ENCODE assay signal across 9 mouse cellular contexts in the genomic region with DNA sequence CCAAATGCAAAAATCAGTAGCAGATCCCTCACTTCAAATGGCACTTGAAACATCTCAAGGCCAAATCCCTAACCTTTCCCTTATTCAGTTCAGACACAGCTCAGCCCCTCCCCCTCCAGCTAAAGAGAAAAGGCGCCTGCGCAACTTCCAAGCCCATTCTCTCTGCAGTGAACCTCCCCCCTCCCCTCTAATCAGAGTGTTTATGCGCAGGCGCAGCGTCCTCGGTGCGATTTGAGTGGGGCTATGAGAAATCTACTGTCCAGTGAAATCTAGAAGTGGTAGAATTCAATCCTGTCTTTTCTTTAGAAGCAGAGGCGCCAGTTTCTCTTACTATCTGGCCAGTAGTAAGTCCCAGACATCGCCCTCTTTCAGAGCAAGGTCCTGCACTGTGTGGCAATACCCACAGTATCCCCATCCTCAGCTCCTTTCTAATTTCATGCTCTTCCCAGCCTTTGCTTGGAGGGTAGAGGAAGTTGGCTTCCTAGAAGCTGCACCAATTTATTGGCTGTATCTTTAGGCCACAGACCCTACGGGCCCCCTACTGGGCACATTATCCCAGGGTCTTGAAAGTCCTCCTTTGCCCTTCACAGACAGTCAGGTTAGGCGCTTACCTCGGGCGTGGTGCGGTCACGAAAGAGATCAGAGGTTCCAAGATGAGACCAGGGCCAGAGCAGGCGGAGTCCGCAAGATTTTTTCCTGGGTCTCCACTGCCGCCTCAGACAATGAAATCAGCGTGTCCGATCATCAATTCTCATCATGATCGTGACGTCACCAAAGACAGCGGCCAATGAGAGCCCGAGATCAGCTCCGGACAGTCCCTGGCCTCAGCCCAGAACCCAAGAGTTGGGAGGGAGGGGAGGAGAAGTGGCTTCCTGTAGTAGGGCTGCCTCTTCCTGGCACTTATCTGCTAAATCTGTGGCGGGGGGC. TPM values are rescaled to one million over a fixed set of nuclear protein-coding genes. Genes with fewer than 3 reads are reported as not detected.
DNase-seq lines count a peak whose midpoint lies in the region; ATAC-seq and TF ChIP-seq lines count a peak whose summit lies in the region.
"Had no signal": no experiment of that assay in that cellular context is flagged by ENCODE, and none has a peak within 500 bp of the region (broad histone marks: within the 10 kb centered on the region; RNA-seq: fewer than 3 reads in every experiment).

Hdx (minus strand) TSS at position 724 of the 927 bp plus-strand sequence.

- H3K27me3 ChIP-seq in forebrain, embryonic 11.5 days (ENCODE audit: control insufficient read depth, insufficient read depth, low read length): no peaks in the 10 kb centered on the region
- H3K27me3 ChIP-seq in heart, embryonic 13.5 days (replicated peaks): no peaks in the 10 kb centered on the region
- H3K27me3 ChIP-seq in kidney, embryonic 16.5 days (ENCODE audit: insufficient read depth, low read length): no peaks in the 10 kb centered on the region
- H3K27me3 ChIP-seq in limb, embryonic 14.5 days (ENCODE audit: control insufficient read depth, insufficient read depth, low read length): no peaks in the 10 kb centered on the region
- no peaks in the 10 kb centered on the region for H3K27me3 ChIP-seq in midbrain, postnatal 0 days (ENCODE audit: insufficient read depth, low read length)

- WGBS in forebrain, embryonic 11.5 days: 16% methylated on average over 26 of the region's 26 CpGs
- whole genome bisulfite sequencing in heart, embryonic 13.5 days: 12% methylated on average over 26 of the region's 26 CpGs
- WGBS in kidney, embryonic 16.5 days: 17% methylated on average over 26 of the region's 26 CpGs
- WGBS in limb, embryonic 14.5 days: 25% methylated on average over 26 of the region's 26 CpGs
- WGBS in midbrain, postnatal 0 days: 16% methylated on average over 26 of the region's 26 CpGs

- no peaks in the 10 kb centered on the region for H3K9me3 ChIP-seq in forebrain, embryonic 11.5 days (ENCODE audit: control insufficient read depth, low read length)
- no peaks in the 10 kb centered on the region for H3K9me3 ChIP-seq in heart, embryonic 13.5 days
- no peaks in the 10 kb centered on the region for H3K9me3 ChIP-seq in kidney, embryonic 16.5 days (ENCODE audit: low read length)
- no peaks in the 10 kb centered on the region for H3K9me3 ChIP-seq in limb, embryonic 14.5 days (ENCODE audit: control insufficient read depth, low read length)
- no peaks in the 10 kb centered on the region for H3K9me3 ChIP-seq in midbrain, postnatal 0 days (ENCODE audit: low read length)
- H3K9me3 ChIP-seq: G1E had no signal

- H3K27ac ChIP-seq in forebrain, embryonic 11.5 days (ENCODE audit: low read depth, low read length): peak within 1 kb of the TSS; percentile 37; the same call in 1 of the 2 replicates
- H3K27ac ChIP-seq in heart, embryonic 13.5 days (replicated peaks): peak within 1 kb of the TSS; percentile 70
- peak within 1 kb of the TSS; percentile 61 for H3K27ac ChIP-seq in kidney, embryonic 16.5 days (ENCODE audit: low read length)
- H3K27ac ChIP-seq in limb, embryonic 14.5 days (replicated peaks; ENCODE audit: low read depth, low read length): peak within 1 kb of the TSS; percentile 38; the same call in 1 of the 2 replicates
- H3K27ac ChIP-seq in midbrain, postnatal 0 days (ENCODE audit: low read depth, low read length): peak within 1 kb of the TSS; percentile 76

- TF ChIP-seq POLR2A in limb, embryonic 14.5 days (IDR thresholded peaks at IDR 0.05; ENCODE audit: borderline replicate concordance, extremely low read depth, insufficient read depth, insufficient read length): no peak

- TF ChIP-seq CTCF in midbrain, postnatal 0 days (IDR thresholded peaks at IDR 0.05): peak; percentile 33; the same call in 1 of the 2 replicates

- peak within 1 kb of the TSS; percentile 60 for H3K9ac ChIP-seq in forebrain, embryonic 11.5 days (ENCODE audit: low read length)
- H3K9ac ChIP-seq in heart, embryonic 13.5 days: peak within 1 kb of the TSS; percentile 78
- peak within 1 kb of the TSS; percentile 64 for H3K9ac ChIP-seq in kidney, embryonic 16.5 days (replicated peaks; ENCODE audit: low read length)
- H3K9ac ChIP-seq in limb, embryonic 14.5 days (ENCODE audit: low read depth, low read length, severe bottlenecking): peak within 1 kb of the TSS; percentile 54
- H3K9ac ChIP-seq in midbrain, postnatal 0 days (replicated peaks; ENCODE audit: low read length, poor library complexity, severe bottlenecking): peak within 1 kb of the TSS; percentile 63

- H3K4me3 ChIP-seq in forebrain, embryonic 11.5 days (ENCODE audit: low read depth, low read length): peak within 1 kb of the TSS; percentile 42
- H3K4me3 ChIP-seq in heart, embryonic 13.5 days: peak within 1 kb of the TSS; percentile 61
- peak within 1 kb of the TSS; percentile 50 for H3K4me3 ChIP-seq in kidney, embryonic 16.5 days (ENCODE audit: low read length)
- peak within 1 kb of the TSS; percentile 39 for H3K4me3 ChIP-seq in limb, embryonic 14.5 days (replicated peaks; ENCODE audit: low read length)
- peak within 1 kb of the TSS; percentile 50 for H3K4me3 ChIP-seq in midbrain, postnatal 0 days (ENCODE audit: low read depth, low read length)

- no peaks in the 10 kb centered on the region for H3K4me1 ChIP-seq in forebrain, embryonic 11.5 days (replicated peaks; ENCODE audit: control insufficient read depth, insufficient read depth, low read length)
- no peaks in the 10 kb centered on the region for H3K4me1 ChIP-seq in heart, embryonic 13.5 days
- no peaks in the 10 kb centered on the region for H3K4me1 ChIP-seq in kidney, embryonic 16.5 days (ENCODE audit: insufficient read depth, low read length)
- H3K4me1 ChIP-seq in limb, embryonic 14.5 days (ENCODE audit: control insufficient read depth, insufficient read depth, low read length): no peaks in the 10 kb centered on the region
- H3K4me1 ChIP-seq in midbrain, postnatal 0 days (ENCODE audit: insufficient read depth, low read length): no peaks in the 10 kb centered on the region

- peak within 1 kb of the TSS; percentile 52 for H3K4me2 ChIP-seq in forebrain, embryonic 11.5 days (ENCODE audit: low read depth, low read length, severe bottlenecking)
- H3K4me2 ChIP-seq in heart, embryonic 13.5 days: peak within 1 kb of the TSS; percentile 70
- H3K4me2 ChIP-seq in kidney, embryonic 16.5 days (replicated peaks; ENCODE audit: low read depth, low read length): peak within 1 kb of the TSS; percentile 53
- peak within 1 kb of the TSS; percentile 48 for H3K4me2 ChIP-seq in limb, embryonic 14.5 days (replicated peaks; ENCODE audit: low read depth, low read length, severe bottlenecking)
- H3K4me2 ChIP-seq in midbrain, postnatal 0 days (ENCODE audit: low read depth, low read length, poor library complexity, severe bottlenecking): peak within 1 kb of the TSS; percentile 51

- peak; percentile 96 for ATAC-seq in forebrain, embryonic 11.5 days (replicated peaks; ENCODE audit: low FRiP score)
- peak; percentile 73 for ATAC-seq in heart, embryonic 13.5 days (ENCODE audit: extremely low read depth, insufficient number of reproducible peaks, low FRiP score, low TSS enrichment)
- peak; percentile 97 for ATAC-seq in kidney, embryonic 16.5 days (ENCODE audit: low FRiP score, low TSS enrichment)
- ATAC-seq in limb, embryonic 14.5 days (ENCODE audit: low FRiP score, low read depth): peak; percentile 89
- ATAC-seq in midbrain, postnatal 0 days (ENCODE audit: low FRiP score): peak; percentile 97

- DNase-seq in 3T3-L1 (ENCODE audit: low read depth, low spot score): peak; percentile 70
- peak; percentile 60 for DNase-seq in brain, embryonic 18.5 days (ENCODE audit: low read depth, low spot score)
- DNase-seq in forebrain, embryonic 11.5 days (ENCODE audit: low spot score): peak; percentile 82
- DNase-seq in limb, embryonic 14.5 days (ENCODE audit: low spot score): peak; percentile 84
- DNase-seq in midbrain, postnatal 0 days (ENCODE audit: low spot score): peak; percentile 89
- DNase-seq in testis, postnatal 10 days (ENCODE audit: low spot score): peak; percentile 67

- H3K36me3 ChIP-seq in forebrain, embryonic 11.5 days (ENCODE audit: control insufficient read depth, insufficient read depth, low read length): no peaks in the 10 kb centered on the region
- H3K36me3 ChIP-seq in heart, embryonic 13.5 days: no peaks in the 10 kb centered on the region
- no peaks in the 10 kb centered on the region for H3K36me3 ChIP-seq in kidney, embryonic 16.5 days (ENCODE audit: insufficient read depth, low read length)
- no peaks in the 10 kb centered on the region for H3K36me3 ChIP-seq in limb, embryonic 14.5 days (ENCODE audit: control insufficient read depth, insufficient read depth, low read length)
- H3K36me3 ChIP-seq in midbrain, postnatal 0 days (ENCODE audit: insufficient read depth, low read length): no peaks in the 10 kb centered on the region
- H3K36me3 ChIP-seq: G1E had no signal

RNA-seq across cellular contexts. Expression of gene Hdx, which starts in this region (rescaled TPM):
- 2.1 and 2.3 TPM in 2 replicates for polyA plus RNA-seq in forebrain, embryonic 11.5 days (2014; fragmentation: Nextera tagmentation; extraction: Ambion mirVana)
- 0.65 and 0.68 TPM in 2 replicates for polyA plus RNA-seq in heart, embryonic 13.5 days (2015; fragmentation: Nextera tagmentation; extraction: Ambion mirVana)
- polyA plus RNA-seq in kidney, embryonic 16.5 days (2015; fragmentation: Nextera tagmentation; extraction: Ambion mirVana): 0.71 and 0.84 TPM in 2 replicates
- 1.3 and 1.6 TPM in 2 replicates for polyA plus RNA-seq in limb, embryonic 14.5 days (2012; rRNA removed)
- polyA plus RNA-seq in limb, embryonic 14.5 days (2014; fragmentation: Nextera tagmentation; extraction: Ambion mirVana): 0.65 and 0.91 TPM in 2 replicates
- 2.2 and 4.2 TPM in 2 replicates for total RNA-seq in midbrain, postnatal 0 days (2014; rRNA removed)
- polyA plus RNA-seq in midbrain, postnatal 0 days (2015; fragmentation: Nextera tagmentation; extraction: Ambion mirVana): 0.93 and 1.0 TPM in 2 replicates
- polyA plus RNA-seq: G1E had no signal

Comparison
In these comparisons a context has a peak if more than half of its experiments do, and no peak if none do; other contexts are left out.
1. Peak in every context shown above with its lines: DNase-seq, ATAC-seq, H3K4me3 ChIP-seq and H3K27ac ChIP-seq.
2. Peak in ATAC-seq, H3K4me3 ChIP-seq, H3K27ac ChIP-seq, H3K9ac ChIP-seq and H3K4me2 ChIP-seq in heart, embryonic 13.5 days; RNA of the gene not detected or under 1 TPM.
3. Peak in ATAC-seq, H3K4me3 ChIP-seq, H3K27ac ChIP-seq, H3K9ac ChIP-seq and H3K4me2 ChIP-seq in kidney, embryonic 16.5 days; RNA of the gene not detected or under 1 TPM.